Mouse (Mus musculus) neural tube, embryonic 13.5 days (tissue): ENCODE results near the gene Acad8. TPM values are rescaled to one million over a fixed set of nuclear protein-coding genes. Genes with fewer than 3 reads are reported as not detected.

Source experiments
- ATAC-seq: fragments of 200-750 bp; cut with Nextera tagmentation; 2 replicates; pipeline ENCODE4 v1.8.0; 2017; ENCODE audit warnings: low read depth, mild to moderate bottlenecking, moderate TSS enrichment, moderate library complexity
- H3K27ac ChIP-seq: fragments of 300-500 bp; sonication (generic); replicated peaks from 2 replicates; pipeline ENCODE4 v1.5.1; 2015; ENCODE audit warnings: moderate library complexity, mild to moderate bottlenecking, inconsistent platforms
- H3K27me3 ChIP-seq: fragments of 300-500 bp; sonication (generic); 2 replicates; pipeline ENCODE4 v1.6.1; 2015; ENCODE audit warnings: mild to moderate bottlenecking, inconsistent platforms
- H3K36me3 ChIP-seq: fragments of 300-500 bp; sonication (generic); 2 replicates; pipeline ENCODE4 v1.6.1; 2015; ENCODE audit warnings: mild to moderate bottlenecking, inconsistent platforms
- H3K4me1 ChIP-seq: fragments of 300-500 bp; sonication (generic); replicated peaks from 2 replicates; pipeline ENCODE4 v1.6.1; 2015; ENCODE audit warnings: inconsistent platforms
- H3K4me2 ChIP-seq: fragments of 300-500 bp; sonication (generic); 2 replicates; pipeline ENCODE4 v1.6.1; 2015; ENCODE audit warnings: inconsistent platforms, mild to moderate bottlenecking, moderate library complexity
- H3K4me3 ChIP-seq: fragments of 300-500 bp; sonication (generic); 2 replicates; pipeline ENCODE4 v1.5.1; 2015; ENCODE audit warnings: mild to moderate bottlenecking, inconsistent platforms
- H3K9ac ChIP-seq: fragments of 300-500 bp; sonication (generic); 2 replicates; pipeline ENCODE4 v1.6.1; 2015; ENCODE audit warnings: moderate library complexity, mild to moderate bottlenecking, inconsistent platforms
- H3K9me3 ChIP-seq: fragments of 300-500 bp; sonication (generic); 2 replicates; pipeline ENCODE4 v1.6.1; 2016; ENCODE audit warnings: inconsistent platforms
- WGBS: fragments of 180-500 bp; shearing (Covaris S2); methylation state at CpG from one replicate; pipeline ENCODE4 v1.1.7; 2015; 5-methylcytosine and 5-hydroxymethylcytosine counted together
- polyA plus RNA-seq: library from polyadenylated mRNA; unstranded; fragments of >200 nt; fragmentation: Nextera tagmentation; extraction: Ambion mirVana; gene quantifications from 2 replicates; pipeline ENCODE4 v1.2.1, GENCODE M21; 2015

Gene Acad8
- polyA plus RNA-seq, 1 experiment from 2014 or later: 30.7 TPM

- H3K4me1 ChIP-seq: no peaks in the 10 kb centered on the region
- no peak overlapping the region for H3K4me2 ChIP-seq
- 78% methylated on average over 2 of the region's 2 CpGs for WGBS
- H3K4me3 ChIP-seq: no peak overlapping the region
- H3K27me3 ChIP-seq: no peaks in the 10 kb centered on the region
- no peak for ATAC-seq
- no peak overlapping the region for H3K9ac ChIP-seq
- H3K9me3 ChIP-seq: peaks cover 6% of the 10 kb centered on the region; the same call in 1 of the 2 replicates
- no peaks in the 10 kb centered on the region for H3K36me3 ChIP-seq
- H3K27ac ChIP-seq: no peak overlapping the region
Observed at GRCm38 (mm10) chr9:26947790-26948189, 51.6 kb downstream of the Acad8 start.

DNA sequence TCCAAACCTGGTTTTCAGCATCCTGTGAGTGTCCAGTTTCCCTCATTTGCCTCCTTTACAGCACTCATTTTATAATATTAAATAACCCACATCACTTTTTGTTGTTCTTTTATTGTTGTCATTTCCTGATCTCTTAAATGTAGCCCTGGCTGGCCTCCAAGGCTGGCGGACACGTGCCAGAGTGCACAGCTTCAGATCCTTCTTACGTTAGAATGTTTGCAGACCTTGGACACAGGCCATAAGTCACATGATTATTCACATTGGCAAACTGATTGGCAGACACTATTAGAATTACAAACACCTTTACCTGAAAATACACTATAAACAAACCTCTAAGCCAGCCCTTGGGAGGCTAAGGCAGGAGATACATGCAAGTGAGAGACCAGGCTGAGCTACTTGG, 75.2 kb downstream of the Acad8 start:
- no peak overlapping the region for H3K4me2 ChIP-seq
- no peaks in the 10 kb centered on the region for H3K4me1 ChIP-seq
- no peak overlapping the region for H3K9ac ChIP-seq
- H3K27ac ChIP-seq: no peak overlapping the region
- no peak overlapping the region for H3K4me3 ChIP-seq
- 61% methylated on average over 3 of the region's 3 CpGs for WGBS
- H3K36me3 ChIP-seq: no peaks in the 10 kb centered on the region
- no peak for ATAC-seq
- H3K27me3 ChIP-seq: no peaks in the 10 kb centered on the region
- no peaks in the 10 kb centered on the region for H3K9me3 ChIP-seq

Other genes with a start within 250 kb of the Acad8 start
- 1.7 and 1.8 TPM in 2 replicates for gene Glb1l2, start 193.1 kb downstream of the Acad8 start, polyA plus RNA-seq
- not detected in 2 replicates for gene Glb1l3, start 138.7 kb downstream of the Acad8 start, polyA plus RNA-seq
- not detected in 2 replicates for gene Gm1110, start 76.5 kb downstream of the Acad8 start, polyA plus RNA-seq
- gene Thyn1, start 144 bp upstream of the Acad8 start, polyA plus RNA-seq: 130 and 136 TPM in 2 replicates
- 73.1 and 81.1 TPM in 2 replicates for gene Vps26b, start 30.5 kb upstream of the Acad8 start, polyA plus RNA-seq
- gene Ncapd3, start 30.6 kb upstream of the Acad8 start, polyA plus RNA-seq: 13.6 and 15.1 TPM in 2 replicates
- gene Jam3, start 155.9 kb upstream of the Acad8 start, polyA plus RNA-seq: 68.9 and 80.3 TPM in 2 replicates